Mouse (Mus musculus): Measurements from ENCODE around the gene Plekha6. TPM values are rescaled to one million over a fixed set of nuclear protein-coding genes. Genes with fewer than 3 reads are reported as not detected.

The Plekha6 gene
- total RNA-seq, 2 experiments from 2014 or later, result 16.9 to 21.7 TPM

GRCm38 (mm10) chr1:133245690-133246619, 81.9 kb downstream of the Plekha6 start:
- DNase-seq, result peak; percentile 50

DNA sequence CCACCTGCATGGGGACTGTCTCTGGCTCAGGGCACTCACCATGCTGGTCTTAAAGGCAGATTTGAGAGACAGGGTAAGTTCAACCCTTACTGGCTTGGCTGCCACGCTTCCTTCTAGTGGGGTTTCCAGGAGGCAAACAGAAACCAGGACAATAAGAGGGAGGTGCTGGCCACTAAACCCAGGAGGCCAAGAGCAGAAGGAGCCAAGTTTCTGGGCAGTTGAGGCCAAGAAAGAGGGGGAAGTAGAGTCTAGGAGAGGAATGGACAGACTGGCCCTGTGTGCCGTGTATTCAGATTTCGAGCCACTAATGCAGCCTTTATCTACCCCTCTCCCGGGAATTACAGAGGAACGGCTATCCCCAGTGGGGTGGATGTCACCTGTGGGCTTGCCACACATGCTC, 83.2 kb downstream of the Plekha6 start:
- no peak for DNase-seq

- DNase-seq, result no peak
Measured at GRCm38 (mm10) chr1:133250761-133251160, 86.8 kb downstream of the Plekha6 start.

- no peak for DNase-seq
Measured at GRCm38 (mm10) chr1:133251625-133252034, 87.6 kb downstream of the Plekha6 start.

GRCm38 (mm10) chr1:133252251-133252650, 88.2 kb downstream of the Plekha6 start:
- DNase-seq, result no peak

- DNase-seq, result no peak
Measured at GRCm38 (mm10) chr1:133252801-133253531, 89.0 kb downstream of the Plekha6 start.

- DNase-seq, result no peak
Measured at GRCm38 (mm10) chr1:133253532-133253866, 89.5 kb downstream of the Plekha6 start.

DNA sequence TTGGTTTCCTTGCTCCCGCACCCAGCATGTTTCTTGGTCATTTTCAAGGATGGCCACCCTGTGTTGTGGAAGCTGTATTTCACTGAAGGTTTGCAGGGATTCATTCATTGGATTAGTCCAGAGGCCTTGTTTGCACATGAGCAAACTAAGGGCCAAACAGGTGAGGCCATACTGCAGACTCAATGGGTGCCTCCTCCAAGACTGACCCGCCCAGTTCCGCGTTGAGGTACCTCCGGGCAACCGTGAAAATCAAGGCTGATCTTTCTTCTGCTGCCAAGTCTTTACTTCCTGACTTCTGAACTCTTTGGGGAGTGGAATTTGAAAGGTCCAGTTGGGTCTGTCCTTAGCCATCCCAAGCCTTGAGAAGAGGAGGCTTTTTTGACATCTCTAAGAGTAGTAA, 90.2 kb downstream of the Plekha6 start:
- DNase-seq, result no peak

DNA sequence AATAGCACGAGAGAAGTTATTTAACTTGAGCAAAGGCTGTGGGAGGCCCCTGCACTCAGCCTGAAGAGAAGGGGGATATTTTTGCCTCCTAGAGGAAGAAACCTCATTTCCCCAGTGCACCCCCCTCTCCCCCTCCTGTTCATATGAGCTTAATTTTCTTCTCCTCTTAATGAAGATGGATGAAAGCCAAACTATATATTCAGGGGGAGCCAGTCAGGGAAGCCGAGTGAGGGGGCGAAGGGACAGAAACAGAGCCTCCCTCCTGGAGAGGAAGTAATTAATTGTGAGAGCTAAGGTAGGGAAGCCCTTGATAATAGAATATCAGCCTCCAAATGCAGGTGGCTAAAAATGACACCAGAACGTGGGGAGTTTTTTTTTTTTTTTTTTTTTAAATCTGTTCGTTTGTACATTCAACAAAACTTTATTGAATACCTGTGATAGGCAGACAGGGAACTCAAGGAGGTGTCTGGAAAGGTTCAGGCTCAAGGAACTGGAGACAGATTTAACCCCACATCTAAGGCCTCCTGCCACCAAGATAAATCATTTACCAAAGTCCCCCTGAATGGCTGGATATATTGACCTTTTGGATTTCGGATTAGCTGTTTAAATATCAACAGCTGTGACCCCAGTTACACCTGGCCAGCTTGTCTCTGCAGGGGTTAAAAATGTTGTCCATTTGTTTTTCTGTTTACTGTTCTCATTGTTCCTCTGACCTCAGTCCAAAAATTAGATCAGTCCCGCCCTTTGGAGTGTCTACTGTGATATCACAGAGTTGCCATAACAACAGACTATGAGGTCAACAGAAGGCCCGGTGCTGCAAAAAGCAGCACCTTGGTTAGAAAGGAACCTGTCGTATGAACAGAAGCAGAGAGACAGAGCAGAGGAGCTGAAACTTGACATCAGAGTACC, 91.1 kb downstream of the Plekha6 start:
- DNase-seq, result no peak

DNA sequence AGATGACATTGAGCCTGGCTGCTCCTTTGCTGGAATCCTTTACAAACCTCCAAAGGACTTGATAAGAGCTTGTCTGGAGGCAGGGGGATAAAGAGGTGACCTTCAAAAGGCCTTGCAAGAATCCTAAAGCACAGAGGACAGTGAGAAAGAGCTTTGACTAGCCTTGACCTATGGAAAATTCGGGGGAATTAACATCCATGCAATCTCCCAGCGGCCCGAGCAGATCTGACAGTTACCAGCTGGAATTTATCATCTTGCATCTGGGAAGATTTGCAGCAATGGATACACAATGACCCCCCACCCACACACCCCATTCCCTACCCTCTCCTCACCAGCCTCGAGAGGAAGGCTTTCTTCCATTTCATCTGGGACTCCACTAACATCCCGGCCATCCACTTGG, 91.8 kb downstream of the Plekha6 start:
- no peak for DNase-seq

- DNase-seq, result no peak
Measured at GRCm38 (mm10) chr1:133256347-133256746, 92.3 kb downstream of the Plekha6 start.

- no peak for DNase-seq
Measured at GRCm38 (mm10) chr1:133258694-133259093, 94.7 kb downstream of the Plekha6 start.

GRCm38 (mm10) chr1:133262628-133263027, 98.6 kb downstream of the Plekha6 start:
- no peak for DNase-seq

GRCm38 (mm10) chr1:133263134-133263533, 99.1 kb downstream of the Plekha6 start:
- DNase-seq, result no peak

DNA sequence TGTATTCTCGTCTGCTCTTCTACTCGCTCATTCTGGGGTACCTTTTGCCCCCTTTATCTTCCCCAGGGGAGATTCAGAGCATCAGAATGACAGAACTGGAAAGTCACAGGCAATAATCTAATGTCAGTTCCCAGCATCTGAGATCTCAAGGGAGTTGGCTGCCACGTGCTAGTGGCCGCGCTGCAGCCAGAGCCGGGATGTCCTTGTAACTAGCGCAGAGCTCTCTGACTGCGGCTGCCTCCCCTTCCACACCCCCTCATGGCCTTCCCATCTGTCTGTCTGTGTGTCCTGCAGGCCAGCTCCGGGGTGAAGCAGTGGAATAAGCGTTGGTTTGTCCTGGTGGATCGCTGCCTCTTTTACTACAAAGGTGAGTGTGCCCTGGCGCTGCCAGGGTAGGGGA, 100.4 kb downstream of the Plekha6 start:
- peak; percentile 62 for DNase-seq

DNA sequence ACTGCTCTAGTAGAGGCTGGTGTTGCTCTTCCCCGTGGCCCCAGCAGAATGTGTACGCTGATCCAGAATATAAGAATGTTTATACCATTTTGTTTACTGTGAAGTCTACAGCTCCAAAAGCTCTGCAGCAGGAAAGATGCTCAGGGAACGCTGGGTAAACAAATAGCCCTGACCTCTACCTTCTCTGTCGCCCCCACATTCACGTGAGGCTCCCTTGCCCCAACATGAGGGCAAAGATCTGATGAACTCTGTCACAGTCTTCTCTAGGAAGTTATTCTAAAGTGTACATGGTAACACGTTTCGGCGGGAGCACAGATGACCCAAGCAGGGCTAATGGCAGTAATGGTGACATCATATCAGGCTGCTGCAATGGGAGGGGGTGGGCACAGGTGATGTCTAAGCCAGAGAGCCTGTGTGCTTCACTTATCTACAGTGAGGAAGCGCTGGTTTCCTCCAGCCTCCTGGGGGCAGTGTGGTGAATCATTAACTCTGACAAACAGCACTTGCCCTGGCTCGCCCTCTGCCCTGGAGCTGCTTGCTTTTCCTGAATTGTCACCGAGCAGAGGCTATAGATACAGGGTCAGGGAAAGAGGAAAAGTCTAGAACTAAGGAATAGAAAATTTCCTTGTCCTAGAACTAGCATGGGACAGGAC, 101.2 kb downstream of the Plekha6 start:
- peak; percentile 33 for DNase-seq

DNA sequence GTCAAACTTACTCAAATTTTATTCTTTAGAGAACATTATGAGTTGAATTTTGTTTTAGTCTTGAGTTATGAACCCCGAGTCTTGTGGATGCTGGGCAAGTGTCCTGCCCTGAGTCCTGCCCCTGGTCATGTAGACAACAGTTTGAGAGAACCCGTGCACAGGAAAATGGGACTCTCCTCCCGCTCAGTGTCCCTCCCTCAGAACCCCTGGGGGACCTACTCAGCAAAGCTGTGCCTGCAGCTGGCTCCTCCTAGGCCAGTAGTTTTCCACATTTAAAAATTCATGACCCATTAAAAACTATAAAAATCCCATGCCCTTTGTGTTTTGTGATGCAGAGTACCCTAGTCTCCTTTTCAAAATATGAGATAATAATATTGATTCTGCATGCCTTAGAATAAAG, 103.1 kb downstream of the Plekha6 start:
- DNase-seq, result no peak

DNA sequence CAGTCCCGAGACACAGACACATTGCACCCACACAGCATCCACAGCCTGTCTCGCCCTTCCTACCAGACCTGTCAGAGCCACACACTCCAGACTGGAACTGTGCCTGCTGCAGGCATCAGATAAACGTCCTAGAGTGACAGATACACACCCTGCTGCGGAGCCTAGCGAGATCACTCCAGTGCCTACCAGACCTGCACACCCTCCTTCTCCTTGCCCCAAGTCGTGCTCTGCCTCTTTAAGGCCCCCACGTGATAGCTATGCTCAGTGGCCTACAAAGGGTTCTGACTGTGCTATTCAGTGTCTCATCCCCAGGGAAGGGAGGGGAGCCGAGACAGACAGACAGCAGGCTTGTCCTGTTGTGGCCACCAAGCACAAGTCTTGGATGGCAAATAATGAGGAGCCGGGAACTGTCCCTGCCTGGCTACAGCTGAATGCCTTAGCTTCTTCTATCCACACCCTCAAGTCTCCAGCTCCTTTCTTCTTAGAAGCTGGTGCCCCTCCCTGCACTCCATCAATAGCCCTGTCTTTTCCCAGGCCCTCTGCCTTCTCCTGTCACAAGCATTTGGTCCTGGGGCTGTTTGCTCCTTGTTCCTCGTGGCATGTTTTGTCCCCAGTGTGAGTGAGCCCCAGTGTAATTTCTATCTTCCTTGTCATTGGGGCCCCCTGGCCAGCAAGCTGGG, 103.9 kb downstream of the Plekha6 start:
- DNase-seq, result no peak

- no peak for DNase-seq
Measured at GRCm38 (mm10) chr1:133268503-133268902, 104.5 kb downstream of the Plekha6 start.

DNA sequence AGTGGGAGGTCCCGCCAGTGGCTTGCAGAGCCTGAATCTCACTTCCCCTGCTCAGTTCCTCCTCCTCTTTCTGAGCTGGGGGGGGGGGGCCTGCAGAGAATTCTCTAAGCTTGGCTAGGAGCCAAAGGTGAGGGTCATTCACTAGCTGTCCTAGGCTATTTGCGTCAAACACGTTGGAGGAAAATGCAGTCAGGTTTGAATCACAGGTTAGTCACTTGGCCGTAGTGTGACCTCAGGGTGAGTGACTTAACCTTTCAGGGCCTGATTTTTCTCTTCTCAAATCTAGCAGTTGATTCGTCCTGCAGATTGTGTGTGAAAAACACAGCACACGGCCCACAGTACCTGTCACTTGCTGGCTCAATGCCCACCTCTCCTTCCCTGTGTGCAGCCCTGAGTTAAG, 106.3 kb downstream of the Plekha6 start:
- DNase-seq, result peak; percentile 30

DNA sequence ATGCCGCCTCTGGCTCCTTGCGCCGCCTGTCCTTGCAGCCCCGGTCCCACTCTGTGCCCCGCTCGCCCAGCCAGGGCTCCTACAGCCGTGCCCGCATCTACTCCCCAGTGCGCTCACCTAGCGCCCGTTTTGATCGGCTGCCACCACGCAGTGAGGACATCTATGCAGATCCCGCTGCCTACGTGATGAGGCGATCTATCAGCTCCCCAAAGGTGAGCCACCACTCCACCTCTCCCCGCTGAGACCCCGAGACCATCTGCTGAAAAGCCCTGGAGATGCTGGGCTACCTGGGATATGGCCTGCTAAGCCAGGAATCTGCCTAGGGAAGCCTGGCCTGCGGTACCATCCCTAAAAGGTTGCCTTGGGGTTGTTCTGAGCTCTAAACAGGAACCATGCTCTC, 110.2 kb downstream of the Plekha6 start:
- no peak for DNase-seq

Data from adrenal gland, postnatal 10 days (tissue).